Mouse (Mus musculus) C2C12 (cell line): Measurements from ENCODE around the gene Cdh1.

Source experiments
- CEBPB ChIP-seq: IDR thresholded peaks from one replicate; pipeline ENCODE4 v1.6.1; 2011; ENCODE audit warnings: low read depth, mild to moderate bottlenecking, control low read depth, moderate library complexity
- CTCF ChIP-seq: IDR thresholded peaks from one replicate; pipeline ENCODE4 v1.5.1; 2011; ENCODE audit not compliant: control insufficient read depth, insufficient read depth, insufficient read length
- FOSL1 ChIP-seq: IDR thresholded peaks from one replicate; pipeline ENCODE4 v1.8.0; 2011; ENCODE audit warnings: mild to moderate bottlenecking, low read length; ENCODE audit not compliant: poor library complexity, insufficient read depth, severe bottlenecking
- MAX ChIP-seq: IDR thresholded peaks from one replicate; pipeline ENCODE4 v1.6.1; 2011; ENCODE audit warnings: mild to moderate bottlenecking, control low read depth
- MYOD1 ChIP-seq: IDR thresholded peaks from one replicate; pipeline ENCODE4 v1.6.1; 2011; ENCODE audit warnings: low read depth; ENCODE audit not compliant: control insufficient read depth, insufficient read length
- USF1 ChIP-seq: IDR thresholded peaks from one replicate; pipeline ENCODE4 v1.6.1; 2011; ENCODE audit warnings: low read depth, mild to moderate bottlenecking, control low read depth, moderate library complexity

- TF ChIP-seq CTCF (no peak), USF1 (no peak), MAX (no peak), CEBPB (no peak), MYOD1 (no peak), FOSL1 (no peak)
Measured at GRCm38 (mm10) chr8:106581344-106582088, 21.6 kb upstream of the Cdh1 start.
